16 mouse cellular contexts compared by ENCODE assay signal in genomic region chrX:141363331-141363730, GRCm38 (mm10).
DNase-seq lines count a peak whose midpoint lies in the region; ATAC-seq lines count a peak whose summit lies in the region.
"Had no signal": no experiment of that assay in that cellular context is flagged by ENCODE, and none has a peak within 500 bp of the region (broad histone marks: within the 10 kb centered on the region; RNA-seq: fewer than 3 reads in every experiment).

No protein-coding gene starts in this region.

- H3K9ac ChIP-seq in forebrain, embryonic 13.5 days = no peak overlapping the region
- H3K9ac ChIP-seq: hindbrain, embryonic 14.5 days; liver, postnatal 0 days had no signal

- H3K4me1 ChIP-seq in heart, embryonic 10.5 days = no peaks in the 10 kb centered on the region
- H3K4me1 ChIP-seq in forebrain, embryonic 13.5 days = no peaks in the 10 kb centered on the region

- H3K27ac ChIP-seq in heart, embryonic 10.5 days = no peak overlapping the region
- no peak overlapping the region for H3K27ac ChIP-seq in forebrain, embryonic 13.5 days
- H3K27ac ChIP-seq: hindbrain, embryonic 14.5 days had no signal

- H3K4me3 ChIP-seq in heart, embryonic 10.5 days = no peak overlapping the region
- no peak overlapping the region for H3K4me3 ChIP-seq in forebrain, embryonic 13.5 days
- H3K4me3 ChIP-seq: erythroblast, embryonic 14.5 days had no signal

- H3K27me3 ChIP-seq in heart, embryonic 10.5 days (ENCODE audit: insufficient read depth, poor library complexity, severe bottlenecking) = no peaks in the 10 kb centered on the region
- no peaks in the 10 kb centered on the region for H3K27me3 ChIP-seq in forebrain, embryonic 13.5 days
- H3K27me3 ChIP-seq: CH12.LX had no signal

- H3K4me2 ChIP-seq in forebrain, embryonic 13.5 days = no peak overlapping the region
- H3K4me2 ChIP-seq: hindbrain, embryonic 14.5 days had no signal

- no peak for ATAC-seq in forebrain, embryonic 13.5 days
- ATAC-seq: liver, postnatal 0 days had no signal

- H3K36me3 ChIP-seq in heart, embryonic 10.5 days = no peaks in the 10 kb centered on the region
- no peaks in the 10 kb centered on the region for H3K36me3 ChIP-seq in forebrain, embryonic 13.5 days (ENCODE audit: poor library complexity, severe bottlenecking)

- H3K9me3 ChIP-seq in heart, embryonic 10.5 days = no peaks in the 10 kb centered on the region
- no peaks in the 10 kb centered on the region for H3K9me3 ChIP-seq in forebrain, embryonic 13.5 days (replicated peaks)

- peak; percentile 46 for DNase-seq in heart, adult 8-10 months (ENCODE audit: low spot score)
- DNase-seq in heart, embryonic 10.5 days (ENCODE audit: low spot score) = no peak
- peak; percentile 83 for DNase-seq in adipocyte (ENCODE audit: low spot score)
- peak; percentile 23 for DNase-seq in gastrocnemius, postnatal 25 days
- peak; percentile 17 for DNase-seq in lung, postnatal 25 days (ENCODE audit: low spot score)
- DNase-seq in embryo, embryonic 10 days (ENCODE audit: low spot score) = no peak
- DNase-seq in testis, postnatal 14 days (ENCODE audit: low spot score) = no peak
- DNase-seq: kidney, adult 18-20 months; liver, postnatal 0 days; midbrain, embryonic 14.5 days; right cerebral cortex, postnatal 14 days; thymus, postnatal 4 days had no signal

Comparison
In these comparisons a context has a peak if more than half of its experiments do, and no peak if none do; other contexts are left out.
1. DNase-seq: peak in heart, adult 8-10 months (single experiment), adipocyte (single experiment), gastrocnemius, postnatal 25 days (single experiment) and lung, postnatal 25 days (single experiment); none in heart, embryonic 10.5 days (single experiment), embryo, embryonic 10 days (single experiment) and testis, postnatal 14 days (single experiment).